Mouse (Mus musculus) stomach, embryonic 15.5 days (tissue): ENCODE results near the gene Chdh. TPM values are rescaled to one million over a fixed set of nuclear protein-coding genes. Genes with fewer than 3 reads are reported as not detected.

Experiments
- ATAC-seq: fragments of 200-750 bp; cut with Nextera tagmentation; 2 replicates; pipeline ENCODE4 v1.8.0; 2017; ENCODE audit warnings: low read depth, moderate number of reproducible peaks, moderate TSS enrichment; ENCODE audit not compliant: insufficient read depth, low FRiP score
- H3K27ac ChIP-seq: fragments of 300-500 bp; sonication (generic); 2 replicates; pipeline ENCODE4 v1.5.1; 2015; ENCODE audit warnings: mild to moderate bottlenecking, inconsistent platforms
- H3K27me3 ChIP-seq: fragments of 300-500 bp; sonication (generic); replicated peaks from 2 replicates; pipeline ENCODE4 v1.6.1; 2015; ENCODE audit warnings: inconsistent platforms
- H3K36me3 ChIP-seq: fragments of 300-500 bp; sonication (generic); 2 replicates; pipeline ENCODE4 v1.6.1; 2015; ENCODE audit warnings: inconsistent platforms
- H3K4me1 ChIP-seq: fragments of 300-500 bp; sonication (generic); 2 replicates; pipeline ENCODE4 v1.6.1; 2015; ENCODE audit warnings: inconsistent platforms
- H3K4me2 ChIP-seq: fragments of 300-500 bp; sonication (generic); 2 replicates; pipeline ENCODE4 v1.6.1; 2015; ENCODE audit warnings: mild to moderate bottlenecking, inconsistent platforms
- H3K4me3 ChIP-seq: fragments of 300-500 bp; sonication (generic); replicated peaks from 2 replicates; pipeline ENCODE4 v1.5.1; 2015; ENCODE audit warnings: inconsistent platforms
- H3K9ac ChIP-seq: fragments of 300-500 bp; sonication (generic); 2 replicates; pipeline ENCODE4 v1.6.1; 2015; ENCODE audit warnings: inconsistent platforms
- H3K9me3 ChIP-seq: fragments of 300-500 bp; sonication (generic); 2 replicates; pipeline ENCODE4 v1.6.1; 2016; ENCODE audit warnings: inconsistent platforms
- WGBS: fragments of 180-500 bp; shearing (Covaris S2); methylation state at CpG from one replicate; pipeline ENCODE4 v1.1.7; 2015; 5-methylcytosine and 5-hydroxymethylcytosine counted together
- polyA plus RNA-seq: library from polyadenylated mRNA; unstranded; fragments of >200 nt; fragmentation: Nextera tagmentation; extraction: Ambion mirVana; gene quantifications from 2 replicates; pipeline ENCODE4 v1.2.1, GENCODE M21; 2015

The Chdh gene
- polyA plus RNA-seq, result 0.71 and 1.2 TPM in 2 replicates

- H3K9ac ChIP-seq, result no peak within 1 kb of the TSS
- peaks cover 9% of the 10 kb centered on the region for H3K4me1 ChIP-seq
- no peaks in the 10 kb centered on the region for H3K36me3 ChIP-seq
- peaks cover 12% of the 10 kb centered on the region; the same call in 1 of the 2 replicates for H3K27me3 ChIP-seq
- no peaks in the 10 kb centered on the region for H3K9me3 ChIP-seq
- peak; percentile 88 for ATAC-seq
- H3K27ac ChIP-seq, result 0 out of 2 replicates have a peak within 1 kb of the TSS, but pooled peaks have one; percentile 10
- WGBS, result 8% methylated on average over 54 of the region's 54 CpGs
- peak within 1 kb of the TSS; percentile 94 for H3K4me2 ChIP-seq
- peak within 1 kb of the TSS; percentile 44 for H3K4me3 ChIP-seq
Measured at GRCm38 (mm10) chr14:30008733-30009575, at the start of gene Chdh, which contains the start of gene Il17rb. Gene Chdh (plus strand): TSS chr14:30009023. Gene Il17rb (minus strand): TSS chr14:30008896.

DNA sequence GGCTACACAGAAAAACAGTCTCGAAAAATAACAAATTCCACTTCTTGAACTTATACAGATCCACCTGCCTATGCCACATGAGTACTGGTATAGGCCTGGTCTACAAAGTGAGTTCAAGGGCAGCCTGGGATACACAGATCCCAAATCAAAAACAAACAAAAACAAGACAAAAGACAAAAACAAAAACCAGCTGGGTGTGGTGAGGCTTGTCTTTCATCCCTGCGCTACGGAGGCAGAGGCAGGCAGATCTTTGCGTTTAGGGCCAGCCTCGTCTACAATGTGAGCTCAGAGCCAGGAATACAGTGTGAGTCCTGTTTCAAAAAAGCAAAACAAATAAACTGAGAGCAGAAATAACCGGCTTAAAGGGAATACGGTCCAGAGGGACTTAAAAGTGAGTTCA lies 41.2 kb upstream of the Chdh start:
- H3K9me3 ChIP-seq, result no peaks in the 10 kb centered on the region
- peaks cover 21% of the 10 kb centered on the region for H3K36me3 ChIP-seq
- peak overlapping the region; percentile 96 for H3K4me3 ChIP-seq
- peak overlapping the region; percentile 64 for H3K4me2 ChIP-seq
- no peaks in the 10 kb centered on the region for H3K27me3 ChIP-seq
- no peak overlapping the region; the same call in 1 of the 2 replicates for H3K9ac ChIP-seq
- H3K27ac ChIP-seq, result peak overlapping the region; percentile 17
- WGBS, result 59% methylated on average over 7 of the region's 7 CpGs
- peaks cover 18% of the 10 kb centered on the region for H3K4me1 ChIP-seq
- ATAC-seq, result no peak

- Histone ChIP-seq H3K9ac (peak within 1 kb of the TSS; percentile 84), H3K4me3 (peak within 1 kb of the TSS; percentile 96), H3K4me2 (peak within 1 kb of the TSS; percentile 64), H3K27ac (peak within 1 kb of the TSS; percentile 82), H3K36me3 (peaks cover 26% of the 10 kb centered on the region), H3K4me1 (peaks cover 18% of the 10 kb centered on the region), H3K27me3 (no peaks in the 10 kb centered on the region), H3K9me3 (no peaks in the 10 kb centered on the region)
- under 1% methylated on average over 49 of the region's 49 CpGs for WGBS
- ATAC-seq, result peak; percentile 100
Measured at GRCm38 (mm10) chr14:29968075-29968821, 40.6 kb upstream of the Chdh start, which contains the start of gene Selenok. Gene Selenok (plus strand): TSS chr14:29968308.

DNA sequence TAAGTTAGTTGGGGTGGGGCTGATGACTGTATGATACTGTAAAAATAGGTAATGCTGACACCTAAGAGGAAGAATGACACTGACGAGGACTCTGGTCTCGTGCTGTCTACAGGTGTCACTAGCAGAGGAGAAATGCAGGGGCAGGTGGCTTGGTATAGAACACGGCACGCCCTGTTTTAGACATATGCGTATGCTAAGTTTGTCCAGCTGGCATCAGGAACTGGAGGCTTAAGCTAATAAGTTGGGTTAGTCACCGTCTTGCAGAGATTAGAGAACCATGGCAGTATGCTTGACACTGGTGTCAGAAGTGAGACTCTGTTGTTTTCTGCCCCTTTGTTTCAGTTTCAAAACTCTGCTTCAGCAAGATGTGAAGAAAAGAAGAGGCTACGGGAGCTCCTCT lies 37.4 kb upstream of the Chdh start:
- WGBS, result 87% methylated on average over 7 of the region's 7 CpGs
- no peak for ATAC-seq
- H3K4me1 ChIP-seq, result peaks cover 18% of the 10 kb centered on the region
- no peak overlapping the region for H3K4me2 ChIP-seq
- H3K27me3 ChIP-seq, result no peaks in the 10 kb centered on the region
- H3K9ac ChIP-seq, result no peak overlapping the region
- no peaks in the 10 kb centered on the region for H3K9me3 ChIP-seq
- no peak overlapping the region for H3K27ac ChIP-seq
- peaks cover 36% of the 10 kb centered on the region for H3K36me3 ChIP-seq
- H3K4me3 ChIP-seq, result no peak overlapping the region

- 75% methylated on average over 5 of the region's 5 CpGs for WGBS
- Histone ChIP-seq H3K27me3 (no peaks in the 10 kb centered on the region), H3K27ac (no peak overlapping the region), H3K36me3 (peaks cover 36% of the 10 kb centered on the region), H3K9me3 (no peaks in the 10 kb centered on the region), H3K9ac (no peak overlapping the region), H3K4me1 (peaks cover 18% of the 10 kb centered on the region), H3K4me3 (no peak overlapping the region), H3K4me2 (no peak overlapping the region)
- no peak for ATAC-seq
Measured at GRCm38 (mm10) chr14:29971993-29972392, 36.8 kb upstream of the Chdh start.

GRCm38 (mm10) chr14:29976927-29977326 lies 31.9 kb upstream of the Chdh start:
- Histone ChIP-seq H3K36me3 (peaks cover 37% of the 10 kb centered on the region), H3K9me3 (no peaks in the 10 kb centered on the region), H3K4me2 (no peak overlapping the region), H3K4me3 (no peak overlapping the region), H3K4me1 (no peaks in the 10 kb centered on the region), H3K9ac (no peak overlapping the region), H3K27ac (no peak overlapping the region), H3K27me3 (no peaks in the 10 kb centered on the region)
- no peak for ATAC-seq
- WGBS, result 95% methylated on average over 6 of the region's 6 CpGs

GRCm38 (mm10) chr14:29978254-29979204 lies 30.3 kb upstream of the Chdh start, which contains the start of gene Actr8:
Gene Actr8 (plus strand): TSS chr14:29978337.
- Histone ChIP-seq H3K9me3 (no peaks in the 10 kb centered on the region), H3K4me1 (no peaks in the 10 kb centered on the region), H3K4me3 (peak within 1 kb of the TSS; percentile 88), H3K4me2 (peak within 1 kb of the TSS; percentile 65), H3K36me3 (peaks cover 33% of the 10 kb centered on the region), H3K27me3 (no peaks in the 10 kb centered on the region), H3K9ac (peak within 1 kb of the TSS; percentile 80), H3K27ac (peak within 1 kb of the TSS; percentile 92)
- peak; percentile 98 for ATAC-seq
- under 1% methylated on average over 43 of the region's 44 CpGs for WGBS

DNA sequence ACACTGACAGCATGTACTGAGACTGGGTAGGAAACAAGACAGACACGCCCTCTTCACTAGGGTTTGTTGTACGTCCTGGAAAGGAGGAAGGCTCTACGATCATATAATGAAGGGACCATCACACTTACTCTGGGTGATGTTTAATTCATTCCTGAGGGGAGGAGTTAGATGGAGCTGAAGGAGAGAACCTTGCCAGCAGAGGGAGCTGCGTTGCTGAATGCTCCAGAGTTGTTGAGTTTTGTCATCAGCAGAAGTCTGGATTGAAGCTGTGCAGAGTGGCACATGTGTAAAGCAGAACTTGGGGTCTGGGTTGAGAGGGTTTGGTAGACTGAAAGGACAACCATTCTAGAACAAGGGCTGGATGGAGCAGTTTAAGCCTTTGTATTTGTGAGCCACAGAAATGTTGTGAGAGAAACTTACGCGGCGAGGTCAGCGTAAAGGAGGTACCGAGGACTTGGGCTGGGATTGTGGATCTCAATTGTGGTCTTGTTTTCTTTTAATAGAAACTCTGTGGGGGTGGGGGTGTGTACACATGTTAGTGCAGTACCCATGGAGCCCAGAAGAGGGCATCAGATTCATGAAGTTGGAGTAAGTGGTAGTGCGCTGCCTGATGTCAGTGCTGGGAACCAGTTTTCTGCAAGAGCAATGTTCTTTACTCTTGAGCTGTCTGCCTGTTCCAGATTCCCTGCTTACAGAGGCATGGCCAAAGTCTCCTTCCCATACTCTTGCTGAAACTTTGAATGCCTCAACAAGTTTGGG lies 28.2 kb upstream of the Chdh start:
- H3K4me1 ChIP-seq, result no peaks in the 10 kb centered on the region
- WGBS, result 94% methylated on average over 10 of the region's 10 CpGs
- ATAC-seq, result no peak
- no peak overlapping the region for H3K27ac ChIP-seq
- peaks cover 45% of the 10 kb centered on the region for H3K36me3 ChIP-seq
- no peaks in the 10 kb centered on the region for H3K9me3 ChIP-seq
- no peak overlapping the region for H3K4me3 ChIP-seq
- H3K27me3 ChIP-seq, result no peaks in the 10 kb centered on the region
- no peak overlapping the region for H3K9ac ChIP-seq
- H3K4me2 ChIP-seq, result no peak overlapping the region

- no peak for ATAC-seq
- no peak overlapping the region for H3K27ac ChIP-seq
- H3K9ac ChIP-seq, result no peak overlapping the region
- no peaks in the 10 kb centered on the region for H3K27me3 ChIP-seq
- WGBS, result 92% methylated on average over 4 of the region's 4 CpGs
- no peak overlapping the region for H3K4me3 ChIP-seq
- peaks cover 87% of the 10 kb centered on the region for H3K36me3 ChIP-seq
- H3K9me3 ChIP-seq, result no peaks in the 10 kb centered on the region
- H3K4me2 ChIP-seq, result no peak overlapping the region
- no peaks in the 10 kb centered on the region for H3K4me1 ChIP-seq
Measured at GRCm38 (mm10) chr14:29986096-29986495, 22.7 kb upstream of the Chdh start.

- no peaks in the 10 kb centered on the region for H3K27me3 ChIP-seq
- no peak overlapping the region for H3K9ac ChIP-seq
- peaks cover 88% of the 10 kb centered on the region for H3K36me3 ChIP-seq
- no peak for ATAC-seq
- no peak overlapping the region for H3K4me2 ChIP-seq
- no peak overlapping the region for H3K4me3 ChIP-seq
- 94% methylated on average over 6 of the region's 6 CpGs for WGBS
- H3K27ac ChIP-seq, result no peak overlapping the region
- no peaks in the 10 kb centered on the region for H3K4me1 ChIP-seq
- no peaks in the 10 kb centered on the region for H3K9me3 ChIP-seq
Measured at GRCm38 (mm10) chr14:29987276-29987675, 21.5 kb upstream of the Chdh start.
